Mouse (Mus musculus): ENCODE measurements around the gene Cyp1a1.

DNA sequence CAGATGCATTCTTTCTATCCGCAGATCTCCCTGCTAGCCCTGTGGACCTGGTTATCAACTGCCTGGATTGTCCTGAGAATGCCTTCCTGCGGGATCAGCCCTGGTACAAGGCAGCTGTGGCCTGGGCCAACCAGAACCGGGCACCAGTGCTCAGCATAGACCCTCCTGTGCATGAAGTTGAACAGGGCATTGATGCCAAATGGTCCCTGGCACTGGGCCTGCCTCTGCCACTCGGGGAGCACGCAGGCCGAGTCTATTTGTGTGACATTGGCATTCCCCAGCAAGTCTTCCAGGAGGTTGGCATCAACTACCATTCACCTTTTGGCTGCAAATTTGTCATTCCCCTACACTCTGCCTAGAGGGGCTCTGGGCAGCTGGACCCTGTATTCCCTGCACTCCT lies 60.4 kb downstream of the Cyp1a1 start:
- TF ChIP-seq GATA1 (IDR thresholded peaks at IDR 0.05; ENCODE audit: borderline replicate concordance, low read length) (no peak), FLI1 (IDR thresholded peaks at IDR 0.05; ENCODE audit: low read length) (no peak)

Data from megakaryocyte, embryonic 14.5 days (primary cell).